Mouse (Mus musculus): ENCODE data around the gene Gstm2. TPM values are rescaled to one million over a fixed set of nuclear protein-coding genes. Genes with fewer than 3 reads are reported as not detected.
A peak's percentile ranks its signal among the peaks of the same experiment; 100 is the strongest.
"Not testable (repeated sequence)": the region's sequence is repeated elsewhere in the genome, so short reads cannot be mapped to it uniquely, and the experiment has no call there.

Gene Gstm2
- total RNA-seq, 2 experiments from 2014 or later: 137 to 156 TPM

DNA sequence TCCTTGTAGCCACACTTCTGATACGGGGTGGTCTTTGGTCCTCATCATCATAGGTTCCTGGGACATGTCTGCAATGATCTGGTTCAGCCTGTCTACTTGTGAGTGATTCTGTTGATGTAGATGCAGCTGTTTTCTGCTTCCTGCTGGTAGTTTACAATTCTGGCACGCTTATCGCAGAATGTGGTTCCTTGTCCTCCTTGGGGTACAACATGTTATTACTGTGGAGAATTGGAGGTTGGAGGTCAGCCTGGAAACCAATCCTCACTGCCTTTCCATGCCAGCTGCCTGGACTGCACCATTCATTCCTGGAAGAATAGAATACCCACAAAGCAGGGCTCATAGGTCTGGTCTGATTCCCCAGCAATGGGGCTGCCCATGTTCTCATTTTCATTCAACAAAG, 13.2 kb upstream of the Gstm2 start:
- intact Hi-C loops (cut with DNase I): no loop called here
- no peak for DNase-seq (ENCODE audit: low spot score)

DNA sequence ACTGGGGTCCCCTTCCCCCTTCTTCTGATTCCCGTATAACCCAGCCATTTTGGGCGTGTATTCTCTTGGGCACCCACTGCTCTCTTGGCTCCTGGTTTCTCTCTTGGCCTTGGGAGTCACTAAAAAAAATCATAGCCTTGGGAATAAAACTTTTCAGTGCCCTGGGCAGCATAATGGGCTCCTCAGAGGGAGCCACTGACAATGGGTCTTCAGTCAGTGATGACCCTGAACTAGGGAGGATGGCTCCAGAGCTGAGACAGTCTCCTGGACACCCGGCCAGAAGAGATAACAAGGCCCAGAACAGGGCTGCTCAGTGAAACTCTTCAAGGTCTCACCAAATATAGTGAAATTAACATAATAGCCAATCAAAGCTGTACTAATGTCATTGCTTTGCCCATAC, 12.3 kb upstream of the Gstm2 start:
- intact Hi-C loops (cut with DNase I): no loop called here
- DNase-seq (ENCODE audit: low spot score): no peak

DNA sequence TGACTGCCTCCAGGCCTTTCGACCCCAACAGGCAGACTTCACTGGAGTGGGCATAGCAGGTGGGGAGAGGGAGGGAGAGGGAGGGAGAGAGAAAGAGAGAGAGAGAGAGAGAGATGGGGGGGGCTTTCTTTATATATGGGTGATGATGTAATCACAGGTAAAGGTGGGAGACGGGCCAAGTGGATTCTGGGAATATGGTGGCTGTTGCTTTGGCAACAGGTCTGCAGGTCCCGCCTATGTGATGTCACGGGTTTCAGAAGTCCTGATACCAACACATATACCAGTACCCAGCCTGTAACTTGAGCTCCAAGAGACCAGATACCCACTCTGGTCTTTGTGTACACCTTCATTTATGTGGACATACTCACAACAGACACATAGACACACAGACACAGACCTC, 10.3 kb upstream of the Gstm2 start:
- no peak for DNase-seq (ENCODE audit: low spot score)
- intact Hi-C loops (cut with DNase I): no loop called here

DNA sequence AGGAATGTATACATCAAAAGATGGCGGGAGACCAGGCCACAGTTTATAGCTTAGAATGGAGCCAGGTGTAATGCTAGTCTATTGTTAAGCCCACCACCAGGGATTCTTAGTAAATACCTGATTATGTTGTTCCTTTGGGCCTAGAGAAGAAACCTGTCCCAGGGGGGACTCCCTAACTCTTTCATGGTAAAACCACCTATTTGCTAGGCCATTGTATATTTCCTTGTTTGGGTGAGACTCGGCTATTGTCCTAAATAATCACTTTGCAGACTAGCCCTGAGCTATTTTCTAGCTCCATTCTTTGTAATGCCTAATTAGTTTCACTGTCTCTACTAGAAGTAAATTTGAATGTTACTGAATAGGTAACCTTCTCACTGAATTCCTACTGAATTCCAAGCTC, 9.7 kb upstream of the Gstm2 start:
- intact Hi-C loops (cut with DNase I); DNase-seq (ENCODE audit: low spot score): not testable (repeated sequence)

DNA sequence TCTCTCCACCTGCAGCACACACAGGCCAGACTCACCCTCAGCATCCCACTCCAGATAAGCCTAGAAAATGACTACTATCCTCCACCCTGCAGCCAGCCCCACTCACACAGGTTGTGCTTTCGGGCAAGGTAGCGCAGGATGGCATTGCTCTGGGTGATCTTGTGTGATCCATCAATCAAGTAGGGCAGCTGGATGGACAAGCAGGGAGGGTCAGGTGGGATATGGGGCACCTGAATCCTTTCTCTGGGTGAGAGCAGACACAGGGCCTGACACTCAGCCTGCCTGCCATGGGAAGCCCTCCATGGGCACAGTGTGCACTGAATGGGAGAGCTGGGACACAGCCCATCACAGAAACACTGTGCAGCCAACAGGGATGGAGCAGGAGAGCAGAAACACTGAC, 1.1 kb downstream of the Gstm2 start:
- DNase-seq (ENCODE audit: low spot score); intact Hi-C loops (cut with DNase I): not testable (repeated sequence)

DNA sequence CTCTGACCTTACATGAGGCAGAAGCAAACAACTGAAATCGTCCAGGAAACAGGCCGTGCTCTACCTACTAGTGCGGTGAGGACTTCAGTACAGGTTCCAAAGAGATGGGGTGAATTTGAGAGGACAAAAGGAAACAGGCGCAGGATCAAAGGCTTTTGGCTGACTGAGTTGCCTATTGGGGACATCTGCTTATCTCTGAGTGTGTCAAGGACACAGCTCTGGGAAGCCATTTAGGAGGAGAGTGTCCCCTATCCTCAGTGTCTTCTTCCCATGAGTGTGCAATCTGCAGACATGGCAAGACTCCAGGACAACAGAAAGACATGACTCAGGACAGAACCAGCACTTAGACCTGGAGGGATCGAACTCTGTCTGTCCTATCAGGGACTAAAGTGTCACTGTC, 1.8 kb downstream of the Gstm2 start:
- no peak for DNase-seq (ENCODE audit: low spot score)
- intact Hi-C loops (cut with DNase I): no loop called here

DNA sequence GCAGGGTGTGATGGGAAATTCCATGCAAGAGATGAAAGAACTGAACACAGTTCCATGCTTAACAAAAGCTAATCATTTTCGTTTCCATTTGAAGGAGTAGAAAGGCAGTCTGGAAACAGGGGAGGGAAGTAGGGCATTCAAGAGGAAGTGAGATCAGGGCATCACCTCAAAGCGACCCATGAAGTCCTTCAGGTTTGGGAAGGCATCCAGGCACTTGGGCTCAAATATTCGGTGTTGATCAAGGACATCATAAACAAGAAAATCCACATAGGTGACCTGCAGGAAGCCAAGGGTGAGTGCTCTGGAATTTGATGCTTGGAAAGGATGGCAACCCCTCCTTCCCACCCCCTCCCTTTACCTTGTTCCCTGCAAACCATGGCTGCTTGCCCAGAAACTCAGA, 2.5 kb downstream of the Gstm2 start:
- intact Hi-C loops (cut with DNase I): no loop called here
- DNase-seq (ENCODE audit: low spot score): no peak

DNA sequence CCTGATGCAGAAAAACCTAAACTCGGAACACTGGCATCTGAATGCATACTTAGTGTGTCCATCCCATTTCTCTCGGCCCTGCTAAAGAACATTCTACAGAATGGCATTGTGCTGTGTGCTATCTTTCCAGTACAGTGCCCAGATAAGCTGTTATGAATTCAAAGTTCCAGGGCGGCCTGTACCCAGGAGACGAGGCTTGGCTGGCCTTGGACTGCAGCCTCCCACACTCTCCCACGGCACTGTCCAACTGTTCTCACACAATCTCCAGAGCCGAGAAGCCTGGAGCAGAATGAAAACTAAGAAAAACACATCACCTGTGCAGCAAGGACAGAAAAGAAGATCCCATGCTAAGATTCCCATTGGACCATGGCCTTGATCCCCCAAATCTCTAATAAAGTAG, 3.5 kb downstream of the Gstm2 start:
- intact Hi-C loops (cut with DNase I): no loop called here
- DNase-seq (ENCODE audit: low spot score): no peak

DNA sequence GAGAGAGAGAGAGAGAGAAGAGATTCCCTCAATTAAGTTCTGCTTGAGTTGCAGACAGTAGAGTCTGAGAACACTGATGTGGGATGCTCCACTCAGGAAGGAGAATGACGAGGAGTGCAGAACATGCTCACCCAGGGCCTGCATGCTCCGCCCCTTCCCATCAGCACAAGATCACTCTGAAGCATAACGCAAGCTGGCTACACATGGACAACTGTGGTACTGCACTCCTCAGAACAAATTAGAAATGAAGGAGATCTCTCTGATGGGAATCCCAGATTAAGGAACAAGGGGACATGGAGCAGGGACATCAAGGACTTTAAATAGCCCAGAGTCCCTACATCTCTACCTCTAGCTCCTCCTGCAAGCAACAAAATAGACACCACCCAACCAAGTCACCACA, 5.0 kb downstream of the Gstm2 start:
- intact Hi-C loops (cut with DNase I): no loop called here
- DNase-seq (ENCODE audit: low spot score): no peak

DNA sequence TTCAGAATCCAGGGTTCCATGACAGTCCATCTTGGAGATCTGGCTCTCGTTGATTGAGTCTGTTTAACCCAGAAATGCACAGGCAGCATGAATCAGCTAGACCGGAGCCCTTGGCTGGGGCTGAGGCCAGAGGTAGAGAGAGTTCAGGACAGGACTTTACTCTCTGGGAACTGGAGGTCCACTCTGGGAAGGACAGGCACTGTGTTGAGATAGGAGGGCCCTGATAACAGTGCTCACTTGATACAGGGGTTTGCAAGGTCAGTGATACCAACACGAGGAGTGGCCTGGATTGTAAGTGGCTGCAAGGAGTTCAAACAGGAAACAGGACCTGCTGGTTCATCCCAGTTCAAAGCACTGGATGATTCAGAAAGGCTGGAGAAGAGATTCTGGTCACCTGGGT, 8.6 kb downstream of the Gstm2 start:
- DNase-seq (ENCODE audit: low spot score): no peak
- intact Hi-C loops (cut with DNase I): no loop called here

DNA sequence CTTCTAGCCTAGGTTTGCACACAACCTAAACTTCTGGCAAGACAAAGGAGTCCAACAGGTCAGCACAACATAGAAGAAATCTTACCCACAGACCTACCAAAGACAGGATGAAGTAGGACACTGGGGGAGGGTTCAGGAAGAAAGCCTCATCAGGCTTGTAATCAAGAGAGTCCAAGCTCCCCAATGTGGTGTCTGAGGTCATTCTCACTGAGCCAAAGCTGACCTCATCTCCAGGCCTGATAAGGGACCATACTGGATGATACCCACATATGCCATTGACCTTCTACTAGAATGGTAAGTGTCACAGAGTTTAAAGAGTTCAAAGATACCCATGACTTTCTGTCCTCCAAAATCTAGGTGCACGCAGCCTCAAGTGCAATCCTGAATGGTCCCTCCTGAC, 12.0 kb downstream of the Gstm2 start:
- intact Hi-C loops (cut with DNase I): no loop called here
- DNase-seq (ENCODE audit: low spot score): no peak

DNA sequence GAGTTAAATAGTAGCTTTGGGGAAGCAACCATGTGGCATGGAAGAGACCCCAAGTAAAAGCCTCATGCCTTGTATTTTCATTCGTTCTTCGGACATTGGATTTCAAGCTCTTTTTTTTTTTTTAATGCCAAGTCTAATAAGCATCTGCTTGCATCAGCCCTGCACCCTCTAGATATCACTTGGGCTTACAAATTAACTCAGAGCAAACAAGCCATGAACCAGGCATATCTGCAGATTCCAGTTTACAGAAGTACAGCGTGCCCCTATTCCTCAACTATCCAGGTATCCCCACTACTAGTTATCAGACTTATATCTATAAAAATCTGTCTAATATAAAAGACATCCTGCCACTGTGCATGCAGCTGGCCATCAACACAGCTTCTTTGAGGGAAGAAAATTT, 14.2 kb downstream of the Gstm2 start:
- intact Hi-C loops (cut with DNase I): no loop called here
- DNase-seq (ENCODE audit: low spot score): no peak

DNA sequence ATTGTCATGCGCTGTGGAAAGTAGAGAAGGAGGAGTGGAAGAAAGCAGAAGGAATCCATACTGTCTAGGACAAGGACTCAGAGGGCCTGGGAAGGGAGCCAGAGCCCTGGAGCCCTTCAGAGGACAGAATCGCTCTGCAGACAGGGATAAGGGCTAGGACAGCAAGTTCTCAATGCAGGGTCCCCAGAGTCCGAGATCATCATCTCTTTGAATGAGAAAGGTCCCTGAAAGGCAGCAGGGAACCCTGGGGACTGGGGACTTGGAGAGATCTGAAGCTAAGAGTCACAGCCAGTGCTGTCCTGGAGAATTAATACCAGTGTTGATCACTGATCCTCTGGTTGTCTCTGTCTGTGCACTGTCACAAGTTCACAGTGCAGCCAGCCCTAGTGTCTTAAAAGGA, 15.2 kb downstream of the Gstm2 start:
- DNase-seq (ENCODE audit: low spot score); intact Hi-C loops (cut with DNase I): not testable (repeated sequence)

DNA sequence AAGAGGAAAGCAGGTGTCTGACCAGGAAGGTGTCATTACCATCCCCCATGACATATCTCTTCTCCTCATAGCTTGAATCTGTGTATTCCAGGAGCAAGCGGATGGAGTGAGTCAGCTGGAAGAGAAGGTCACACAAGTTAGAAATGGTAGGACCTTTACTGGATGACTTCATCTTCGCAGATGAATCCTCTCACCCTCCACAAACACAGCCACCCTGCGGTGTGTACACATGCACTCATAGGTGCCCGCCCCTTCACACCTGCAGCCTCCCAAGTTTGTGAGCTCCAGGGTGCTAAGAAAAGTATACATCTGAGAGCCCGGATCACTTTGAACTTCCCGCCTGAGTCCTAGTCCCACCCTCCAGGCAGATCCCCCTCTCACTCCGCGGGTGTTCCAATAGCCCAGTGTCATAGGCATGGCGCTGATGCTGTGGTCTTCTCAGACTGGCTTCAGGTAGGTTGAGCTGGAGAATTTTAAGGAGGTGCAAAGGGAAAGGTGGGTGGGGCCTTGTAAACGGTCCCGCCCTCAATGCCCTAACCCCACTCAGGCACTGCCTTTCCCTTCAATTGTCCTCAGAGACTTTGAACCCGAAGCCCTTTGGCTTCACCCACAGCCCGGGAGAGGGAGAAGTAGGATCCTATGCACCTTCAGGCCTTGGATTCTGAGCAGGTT, 17.4 kb downstream of the Gstm2 start, which contains the start of gene Gstm3:
Gstm3 (minus strand) TSS at position 560 of the 672 bp plus-strand sequence.
- intact Hi-C loops (cut with DNase I): no loop called here
- no peak for DNase-seq (ENCODE audit: low spot score)

DNA sequence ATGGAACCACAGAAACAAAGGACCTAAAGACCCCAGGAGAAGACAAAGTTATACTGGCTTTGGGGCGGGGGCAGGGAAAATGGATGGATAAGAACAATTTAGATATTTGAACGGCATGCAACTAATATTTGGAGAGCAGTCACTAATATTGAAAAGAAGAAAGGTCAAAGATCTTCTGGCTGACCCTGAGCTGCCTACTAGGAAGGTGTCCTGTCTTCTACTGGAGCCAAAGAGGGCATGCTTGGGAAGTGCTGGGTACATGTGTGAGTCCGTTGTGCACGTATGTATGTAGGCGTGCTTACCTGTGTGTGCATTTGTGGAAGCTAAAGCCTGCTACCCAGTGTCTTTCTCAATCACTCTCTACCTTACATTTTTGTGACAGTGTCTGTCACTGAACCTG, 19.6 kb downstream of the Gstm2 start:
- DNase-seq (ENCODE audit: low spot score): no peak

DNA sequence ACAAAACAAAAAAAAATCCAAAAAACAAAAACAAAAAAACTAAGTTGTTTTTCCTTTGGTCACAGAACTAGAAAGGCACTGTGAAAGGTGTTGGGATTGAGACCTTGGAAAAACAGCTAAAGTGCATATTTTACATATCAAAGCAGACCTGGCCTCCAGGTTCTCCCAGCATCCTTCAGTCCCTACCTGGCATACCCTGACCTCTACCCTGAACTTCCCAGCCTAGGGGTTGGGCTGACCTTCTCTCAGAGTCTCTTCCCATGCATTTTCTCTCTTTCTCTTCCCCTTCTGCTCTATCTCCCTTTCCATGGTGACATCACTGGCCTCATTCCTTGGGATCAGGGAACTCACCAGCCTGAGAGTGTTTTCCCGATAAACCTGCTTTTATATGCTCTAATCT, 20.7 kb downstream of the Gstm2 start:
- intact Hi-C loops (cut with DNase I): no loop called here
- DNase-seq (ENCODE audit: low spot score): no peak

More for the DNA sequence above, 19.6 kb downstream of the Gstm2 start:
- intact Hi-C loops (cut with DNase I): no loop called here

DNA sequence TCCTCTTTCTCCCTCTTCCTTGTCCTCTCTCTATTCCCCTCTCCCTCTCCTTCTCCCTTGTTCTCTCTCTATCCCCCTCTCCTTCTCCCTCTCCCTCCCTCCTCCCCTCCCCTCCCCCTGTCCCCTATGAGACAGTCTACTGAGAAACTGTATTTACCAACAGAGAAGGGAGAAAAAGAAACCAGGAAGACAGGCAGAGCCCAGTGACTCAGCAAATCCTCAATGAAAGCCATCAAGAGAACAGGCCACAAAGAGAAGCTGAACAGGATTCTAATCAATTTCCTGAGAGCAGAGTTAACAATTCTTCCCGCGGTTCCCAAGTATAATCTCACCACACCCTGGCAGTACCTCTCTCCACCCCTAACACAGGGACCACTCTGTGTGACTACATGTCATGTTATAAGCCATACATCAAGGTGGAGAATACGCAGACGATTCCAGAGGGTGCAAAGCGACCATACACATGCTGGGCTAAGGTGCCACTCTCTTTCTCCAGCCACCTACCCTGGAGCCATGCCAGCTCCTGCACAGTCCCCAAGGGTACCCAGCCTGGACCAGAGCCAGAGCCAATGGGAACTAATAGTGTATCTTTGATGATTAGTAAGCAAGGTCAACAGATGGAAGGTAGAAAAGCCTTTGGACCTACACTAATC, 21.5 kb downstream of the Gstm2 start:
- no peak for DNase-seq (ENCODE audit: low spot score)
- intact Hi-C loops (cut with DNase I): no loop called here

DNA sequence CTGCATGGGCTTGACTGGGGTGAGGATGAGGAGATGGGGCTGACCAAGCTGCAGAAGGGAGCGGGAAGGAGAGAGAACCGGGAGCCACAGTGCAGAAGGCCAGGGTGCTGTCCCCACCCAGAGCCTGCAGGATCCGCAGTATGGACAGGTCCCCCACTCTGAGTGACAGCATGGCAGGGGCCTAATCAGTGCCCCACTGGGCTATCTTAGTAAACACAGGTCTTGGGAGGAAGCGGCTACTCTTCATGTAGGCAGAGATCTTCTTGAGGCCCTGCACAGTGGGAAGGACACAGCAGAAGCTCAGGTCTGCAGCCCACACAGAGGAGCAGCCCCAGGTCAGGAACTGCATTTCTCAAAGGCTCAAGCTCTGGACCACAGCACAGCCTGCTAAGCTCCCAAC, 22.2 kb downstream of the Gstm2 start:
- intact Hi-C loops (cut with DNase I): no loop called here
- DNase-seq (ENCODE audit: low spot score): no peak

DNA sequence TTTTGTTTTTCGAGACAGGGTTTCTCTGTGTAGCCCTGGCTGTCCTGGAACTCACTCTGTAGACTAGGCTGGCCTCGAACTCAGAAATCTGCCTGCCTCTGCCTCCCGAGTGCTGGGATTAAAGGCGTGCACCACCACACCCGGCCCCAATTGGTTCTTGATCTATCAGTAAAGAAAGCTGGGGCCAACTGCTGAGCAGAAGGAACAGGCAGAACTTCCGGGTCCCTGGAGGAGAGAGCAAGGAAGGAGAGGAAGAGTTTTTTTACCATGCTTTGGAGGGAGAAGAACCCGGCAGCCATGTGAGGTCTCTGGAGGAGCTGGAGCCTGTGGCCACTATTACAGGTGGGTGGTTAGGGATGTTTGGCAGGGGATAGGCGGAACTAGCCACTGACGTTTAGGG, 31.0 kb downstream of the Gstm2 start:
- DNase-seq (ENCODE audit: low spot score); intact Hi-C loops (cut with DNase I): not testable (repeated sequence)

DNA sequence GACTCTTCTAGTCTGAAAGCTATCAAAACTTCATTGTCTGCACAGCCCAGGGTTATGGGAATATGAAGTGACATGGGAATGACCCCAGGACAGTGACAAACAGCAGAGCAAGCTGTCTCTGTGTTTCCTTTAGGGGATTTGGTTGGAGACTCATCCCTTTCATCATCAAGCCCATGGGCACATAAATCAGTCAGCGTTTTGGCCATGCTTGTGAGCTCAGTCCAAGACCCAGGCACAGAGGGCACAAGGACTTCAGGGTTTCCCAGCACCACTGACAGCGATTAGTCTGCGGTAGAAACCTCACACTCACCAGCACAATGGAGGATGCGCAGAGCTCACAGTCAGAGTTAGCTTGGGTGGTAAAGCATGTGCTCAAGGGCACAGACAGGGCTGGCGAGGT, 32.3 kb downstream of the Gstm2 start:
- no peak for DNase-seq (ENCODE audit: low spot score)
- intact Hi-C loops (cut with DNase I): loop anchor here (2.0 to 5.0 kb wide), 2 partner anchors 65 to 108 kb away; no protein-coding TSS in a partner anchor

DNA sequence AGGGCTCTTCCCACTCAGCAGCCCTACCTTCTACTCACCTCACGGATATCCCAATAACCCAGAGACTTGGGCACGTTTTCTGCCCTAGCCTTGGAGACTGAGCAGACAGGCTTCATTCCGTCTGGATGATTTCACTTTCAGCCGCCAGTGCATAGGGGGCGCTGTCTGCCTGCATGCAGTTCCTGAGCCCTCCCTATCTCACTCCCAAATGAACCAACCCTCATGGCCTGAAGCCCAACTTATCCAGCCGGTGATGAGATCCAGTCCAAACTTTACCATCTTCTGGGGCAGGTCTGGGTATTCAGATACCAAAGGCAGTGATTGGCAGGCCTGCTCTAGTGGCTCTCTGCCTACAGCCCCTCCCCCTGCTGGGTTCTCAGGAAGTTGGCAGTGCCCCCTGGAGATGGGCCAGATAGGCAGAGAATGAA, 32.9 kb downstream of the Gstm2 start:
- peak; percentile 60 for DNase-seq (ENCODE audit: low spot score)
- intact Hi-C loops (cut with DNase I): loop anchor here (2.0 to 5.0 kb wide), 2 partner anchors 65 to 109 kb away; no protein-coding TSS in a partner anchor

DNA sequence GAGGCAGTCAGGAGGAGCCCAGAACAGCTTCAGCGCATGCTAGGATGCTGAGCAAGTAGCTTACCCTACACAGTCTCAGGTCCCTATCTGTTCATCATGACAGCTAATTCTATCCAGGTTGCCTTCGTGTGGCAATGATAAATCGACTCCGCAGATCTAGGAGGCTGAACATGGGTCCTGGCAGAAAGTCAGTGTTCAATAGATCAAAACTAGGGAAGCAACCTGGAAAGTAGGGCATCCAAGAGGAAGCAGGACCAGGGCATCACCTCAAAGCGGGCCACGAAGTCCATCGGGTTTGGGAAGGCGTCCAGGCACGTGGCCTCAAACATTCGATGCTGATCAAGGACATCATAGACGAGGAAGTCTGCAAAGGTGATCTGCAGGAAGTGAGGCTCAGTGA, 35.7 kb downstream of the Gstm2 start:
- DNase-seq (ENCODE audit: low spot score): no peak
- intact Hi-C loops (cut with DNase I): loop anchor here (5.0 kb wide), 1 partner anchor 112 kb away; no protein-coding TSS in a partner anchor

All from heart, postnatal 25 days (tissue).